Mouse (Mus musculus) right cerebral cortex, postnatal 36 days (tissue): ENCODE measurements around the gene Tsen34.
"Not testable (repeated sequence)": the region's sequence is repeated elsewhere in the genome, so short reads cannot be mapped to it uniquely, and the experiment has no call there.

ENCODE experiments used
- DNase-seq, 2 experiments: peaks; one replicate each; pipeline ENCODE4 v3.0.0; 2022; ENCODE audit warnings: low spot score in 2 of 2, mixed read lengths in 1 of 2

The Tsen34 gene

DNA sequence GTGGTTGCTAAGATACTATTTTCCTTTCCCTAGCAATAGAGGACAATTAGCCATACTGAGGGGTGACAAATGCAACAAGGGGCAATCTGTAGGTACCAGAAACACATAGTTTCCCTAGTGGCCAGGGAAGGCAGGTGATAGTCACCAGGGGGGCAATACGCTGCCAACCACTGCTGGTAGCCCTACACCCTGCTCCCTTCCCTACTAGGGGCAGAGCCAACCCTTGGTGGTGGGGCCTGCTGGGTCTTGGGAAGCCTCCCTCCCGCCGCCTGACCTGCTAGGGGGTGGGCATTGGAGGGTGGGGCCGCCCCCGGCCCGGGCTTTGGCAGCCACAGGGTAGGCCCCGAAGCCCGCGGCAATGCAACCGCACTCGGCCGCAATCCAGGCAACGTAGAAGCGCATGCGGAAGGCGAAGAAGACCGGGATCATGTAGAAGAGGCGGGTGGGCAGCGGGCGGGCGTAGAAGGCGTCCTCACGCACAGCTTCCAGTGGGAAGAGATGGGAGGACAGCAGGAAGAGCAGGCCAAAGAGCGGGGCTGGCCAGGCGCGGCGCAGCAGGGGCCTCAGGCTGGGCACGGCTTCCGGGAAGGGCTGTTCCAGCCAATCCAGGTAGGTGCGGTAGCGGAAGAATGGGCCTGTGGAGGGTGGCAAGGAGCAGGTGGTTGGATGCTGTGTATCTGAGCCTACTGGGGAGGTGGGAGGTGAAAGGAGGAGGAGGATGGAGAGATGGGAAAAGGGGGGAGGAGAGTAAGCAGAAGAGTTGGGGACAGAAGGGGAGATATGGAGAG lies 7.1 kb upstream of the Tsen34 start:
- no peak for DNase-seq

DNA sequence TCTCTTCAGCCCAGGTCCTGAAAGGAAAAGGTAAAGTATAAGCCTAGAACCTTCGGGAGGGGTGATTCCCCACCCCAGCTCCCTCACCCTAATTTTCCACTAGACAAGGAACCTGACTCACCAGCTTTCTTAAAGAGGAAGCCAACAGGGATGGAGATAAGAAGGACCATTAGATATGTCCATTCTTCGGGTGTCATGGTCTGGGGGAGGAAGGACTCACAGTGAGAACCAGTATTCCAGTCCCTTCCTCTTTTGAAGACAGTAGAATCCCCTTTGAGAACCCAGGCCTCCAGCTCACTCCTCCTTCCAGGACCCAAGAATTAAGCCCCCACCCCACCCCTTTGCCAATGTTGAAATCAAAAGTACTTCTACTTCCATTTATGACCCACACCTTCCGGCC lies 744 bp upstream of the Tsen34 start:
- no peak for DNase-seq

DNA sequence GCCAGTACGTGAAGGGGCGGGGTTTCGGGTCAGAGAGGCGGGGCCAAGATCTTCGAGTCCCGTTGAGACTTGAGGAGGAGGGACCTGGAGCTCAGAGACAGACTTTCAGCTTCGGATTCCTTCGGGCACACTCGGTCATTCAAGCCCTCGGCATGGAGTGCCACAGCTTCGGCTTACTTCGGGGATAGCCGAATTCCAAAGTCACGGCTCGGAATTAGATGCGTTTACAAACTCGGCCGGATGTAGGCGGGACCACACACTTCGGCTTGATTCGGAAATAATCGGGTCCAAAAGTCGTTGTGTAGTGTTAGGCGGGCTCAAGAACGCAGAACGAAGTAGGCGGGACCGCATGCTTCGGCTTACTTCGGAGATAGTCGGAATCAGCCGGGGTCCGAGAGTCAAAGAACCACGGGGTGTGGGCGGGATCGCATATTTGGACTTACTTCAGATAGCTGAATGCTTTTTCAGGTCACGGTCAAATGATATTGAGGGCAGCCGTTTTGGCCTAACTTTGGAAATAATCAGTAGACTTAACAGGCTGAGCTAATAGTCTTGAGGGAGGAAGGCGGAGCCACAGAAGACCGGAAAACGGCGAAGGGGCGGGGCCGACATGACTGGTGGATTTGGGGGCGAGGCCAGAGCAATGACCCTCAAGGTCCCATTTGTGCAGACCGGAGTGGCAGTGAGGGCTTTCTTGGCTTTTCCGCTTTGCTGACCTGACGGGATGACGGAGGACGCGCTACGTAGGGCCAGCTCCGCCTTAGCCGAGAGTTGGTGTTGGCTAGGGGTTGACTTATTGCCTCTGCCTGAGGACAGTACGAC lies 535 bp downstream of the Tsen34 start, which contains the start of gene Mboat7:
Gene Mboat7, minus strand, starts transcription at position 537 of the 822 bp plus-strand sequence.
- peak; percentile 96 to 98 for DNase-seq

DNA sequence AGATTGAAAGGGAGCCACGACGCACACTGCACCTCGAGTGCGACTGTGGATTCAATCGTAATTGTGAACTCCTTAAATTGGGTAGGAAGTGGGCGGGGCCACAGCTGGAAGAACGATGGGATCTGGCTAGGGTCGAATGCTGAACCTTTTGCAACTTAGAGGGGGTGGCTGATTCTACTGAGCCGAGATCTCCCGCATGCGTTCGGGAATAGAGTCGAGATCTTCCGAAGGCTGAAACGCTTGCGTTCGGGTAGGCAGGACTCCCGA lies 1.1 kb downstream of the Tsen34 start:
- no peak for DNase-seq

DNA sequence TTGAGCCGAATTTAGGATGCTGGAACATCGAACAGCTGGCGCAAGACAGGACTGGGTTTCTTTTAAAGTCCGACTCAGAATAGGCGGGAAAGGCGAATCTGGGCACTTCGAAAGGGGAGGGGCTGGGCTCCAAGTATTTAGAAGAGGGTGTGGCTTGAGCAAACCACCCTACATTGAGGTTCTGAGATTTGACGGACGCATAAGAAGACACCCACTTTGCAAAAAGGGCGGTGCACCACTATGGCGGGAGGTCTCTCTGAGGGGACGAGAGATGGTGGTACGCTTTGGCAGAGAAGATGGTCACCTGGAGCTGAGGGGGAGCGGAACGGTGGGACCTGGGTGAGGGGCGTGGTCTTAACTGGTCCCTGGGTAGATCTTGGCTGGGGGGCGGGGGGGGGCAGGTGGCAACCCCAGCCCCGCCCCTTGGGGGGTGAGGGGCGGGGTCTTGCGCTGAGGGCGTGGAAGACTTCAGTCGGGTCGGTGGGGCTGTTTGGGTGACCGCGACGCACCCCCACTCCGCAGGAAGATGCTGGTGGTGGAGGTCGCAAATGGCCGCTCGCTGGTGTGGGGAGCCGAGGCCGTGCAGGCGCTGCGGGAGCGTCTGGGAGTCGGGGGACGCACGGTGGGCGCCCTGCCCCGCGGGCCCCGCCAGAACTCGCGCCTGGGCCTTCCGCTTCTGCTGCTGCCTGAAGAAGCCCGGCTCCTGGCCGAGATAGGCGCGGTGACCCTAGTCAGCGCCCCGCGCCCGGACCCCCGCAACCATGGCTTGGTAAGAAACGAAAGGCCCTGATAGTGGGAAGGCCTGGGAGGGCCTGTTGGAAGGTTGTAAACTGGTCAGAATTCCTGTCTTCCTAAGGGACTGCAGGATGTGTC lies 1.6 kb downstream of the Tsen34 start:
- peak in 1 of 2 experiments; percentile 41 for DNase-seq

DNA sequence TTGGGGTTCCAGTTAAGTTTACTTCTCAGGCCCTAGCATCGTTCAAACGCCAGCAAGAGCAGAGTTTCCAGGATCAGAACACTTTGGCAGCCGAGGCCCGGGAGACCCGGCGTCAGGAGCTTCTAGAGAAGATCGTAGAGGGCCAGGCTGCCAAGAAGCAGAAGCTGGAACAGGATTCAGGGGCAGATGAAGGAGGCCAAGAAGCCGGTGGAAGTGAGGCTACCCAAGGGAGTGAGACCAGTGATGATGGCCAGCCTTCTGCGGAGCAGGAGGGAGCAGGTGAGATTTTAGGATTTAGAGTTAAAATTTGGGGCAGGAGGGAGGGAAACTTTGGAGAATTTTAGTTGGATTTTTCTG lies 2.3 kb downstream of the Tsen34 start:
- DNase-seq = not testable (repeated sequence)

DNA sequence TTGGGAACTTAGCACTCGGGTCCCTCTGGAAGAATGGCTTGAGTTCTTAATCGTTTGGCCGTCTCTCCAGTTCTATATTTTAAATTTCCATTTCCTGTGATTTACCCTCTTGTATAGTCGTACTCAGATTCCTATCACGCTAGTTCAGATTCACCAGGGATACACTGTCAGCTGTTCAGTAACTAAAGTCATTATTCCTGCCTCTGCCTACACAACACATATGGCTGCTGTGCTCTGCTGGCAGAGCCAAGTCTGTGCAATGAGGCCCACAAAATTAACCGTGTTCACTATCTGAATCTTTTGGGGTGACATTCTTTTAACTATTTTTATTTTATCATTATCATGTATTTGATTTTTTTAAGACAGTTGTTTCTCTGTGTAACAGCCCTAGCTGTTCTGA lies 5.8 kb downstream of the Tsen34 start:
- no peak for DNase-seq

DNA sequence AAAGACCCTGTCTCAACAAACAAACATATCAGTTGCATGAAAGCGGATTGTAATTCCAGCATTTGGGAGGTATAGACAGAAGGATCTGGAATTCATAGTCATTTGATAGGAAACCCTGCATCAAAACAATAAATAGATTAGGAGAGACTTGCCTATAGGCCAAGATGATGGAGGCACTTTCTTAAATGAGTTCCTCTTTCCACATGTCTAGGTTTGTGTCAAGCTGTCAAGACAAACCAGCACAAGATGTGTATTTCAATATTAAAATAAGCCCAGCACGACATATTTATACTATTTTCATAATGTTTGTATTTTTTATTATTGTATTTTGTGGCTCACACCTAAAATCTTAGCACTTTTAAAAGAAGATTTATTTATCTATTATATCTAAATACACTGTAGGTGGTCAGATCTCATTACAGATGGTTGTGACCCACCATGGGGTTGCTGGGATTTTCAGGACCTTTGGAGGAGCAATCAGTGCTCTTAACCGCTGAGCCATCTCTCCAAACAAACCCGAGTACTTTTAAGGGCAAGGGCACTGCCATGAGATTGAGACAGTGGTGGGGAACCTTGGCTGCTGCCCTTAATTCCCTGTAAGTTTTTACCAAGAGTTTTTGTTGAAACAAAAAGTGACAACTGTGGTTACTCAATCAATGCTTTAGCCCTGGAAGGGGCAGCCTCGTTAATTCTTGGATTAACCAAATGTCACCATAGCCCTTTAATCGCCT lies 10.7 kb downstream of the Tsen34 start:
- no peak for DNase-seq

DNA sequence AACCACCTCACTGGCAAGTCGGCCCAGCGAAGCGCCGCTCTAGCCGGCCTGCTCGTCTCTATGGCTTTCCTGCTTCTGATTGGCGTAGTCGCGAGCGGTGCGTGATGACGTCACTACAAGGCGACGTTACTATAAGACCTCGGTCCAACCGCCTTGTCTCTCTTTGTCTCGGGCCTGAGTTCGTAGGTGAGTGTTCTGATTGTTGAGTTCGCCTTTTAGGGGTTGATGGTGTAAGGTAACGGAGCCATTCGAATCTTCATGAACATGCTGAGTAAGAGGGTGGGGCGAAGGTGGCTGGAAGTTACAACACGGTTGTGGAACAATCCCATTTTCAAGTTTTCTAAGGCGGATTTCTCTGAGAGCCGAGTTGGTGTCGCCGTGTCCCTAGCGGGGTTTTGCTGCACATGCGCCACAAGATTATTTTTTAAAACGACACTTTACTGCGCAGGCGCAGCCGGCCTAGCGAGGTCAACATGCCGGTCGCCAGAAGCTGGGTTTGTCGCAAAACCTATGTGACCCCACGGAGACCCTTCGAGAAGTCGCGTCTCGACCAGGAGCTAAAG lies 11.3 kb downstream of the Tsen34 start, which contains the start of gene Rps9:
Gene Rps9, plus strand, starts transcription at position 115 of the 563 bp plus-strand sequence.
- DNase-seq = peak; percentile 95 to 97

DNA sequence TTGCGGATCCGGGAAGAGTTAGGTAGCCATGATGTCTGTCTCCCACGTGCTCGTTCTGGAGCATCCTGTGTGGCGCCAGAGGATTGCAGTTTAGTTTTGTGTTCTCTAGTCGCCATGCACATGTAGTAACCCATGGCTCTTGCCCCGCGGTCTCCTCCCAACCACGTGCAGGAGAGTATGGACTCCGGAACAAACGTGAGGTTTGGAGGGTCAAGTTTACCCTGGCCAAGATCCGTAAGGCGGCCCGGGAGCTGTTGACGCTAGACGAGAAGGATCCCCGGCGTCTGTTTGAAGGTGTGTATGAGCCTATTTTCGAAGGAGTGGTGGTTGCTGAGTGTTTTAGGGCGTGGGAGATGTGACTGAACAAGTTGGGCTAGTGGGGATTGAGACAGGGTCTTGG lies 11.8 kb downstream of the Tsen34 start:
- DNase-seq = peak in 1 of 2 experiments; percentile 30

DNA sequence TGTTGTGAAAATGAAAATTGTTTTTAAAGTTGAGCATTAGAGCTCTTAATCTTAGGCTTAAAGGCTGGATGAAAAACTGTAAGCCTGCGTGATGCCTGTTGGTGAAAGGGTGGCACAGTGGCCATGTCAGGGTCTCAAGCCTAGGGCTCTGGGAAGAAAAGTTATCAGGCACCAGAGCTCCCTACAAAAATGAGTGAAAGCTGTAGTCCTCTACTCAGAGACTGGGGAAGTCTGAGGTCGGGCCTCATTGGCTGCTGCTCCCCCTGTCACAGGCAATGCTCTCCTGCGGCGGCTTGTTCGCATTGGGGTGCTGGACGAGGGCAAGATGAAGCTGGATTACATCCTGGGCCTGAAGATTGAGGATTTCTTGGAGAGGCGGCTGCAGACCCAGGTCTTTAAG lies 12.8 kb downstream of the Tsen34 start:
- DNase-seq = not testable (repeated sequence)

DNA sequence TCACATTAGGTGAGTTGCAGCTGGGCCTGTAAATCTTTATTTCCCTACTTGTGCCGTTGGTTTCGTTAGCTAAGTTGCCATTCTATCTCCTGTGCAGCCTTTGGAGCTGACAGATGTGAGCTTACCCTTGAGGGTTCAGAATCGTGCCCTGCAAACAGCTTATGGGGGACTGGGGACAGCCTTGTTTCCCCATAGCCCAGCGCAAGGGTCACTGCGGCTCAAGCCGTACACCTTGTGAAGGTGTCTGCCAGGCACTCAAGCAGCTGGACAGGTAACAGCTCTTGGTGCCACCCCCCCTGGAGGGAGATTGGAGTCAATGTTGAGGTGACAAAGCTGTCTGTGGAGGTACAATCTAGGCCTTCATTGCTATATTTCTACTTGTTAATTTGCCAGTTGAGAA lies 13.2 kb downstream of the Tsen34 start:
- DNase-seq = no peak

DNA sequence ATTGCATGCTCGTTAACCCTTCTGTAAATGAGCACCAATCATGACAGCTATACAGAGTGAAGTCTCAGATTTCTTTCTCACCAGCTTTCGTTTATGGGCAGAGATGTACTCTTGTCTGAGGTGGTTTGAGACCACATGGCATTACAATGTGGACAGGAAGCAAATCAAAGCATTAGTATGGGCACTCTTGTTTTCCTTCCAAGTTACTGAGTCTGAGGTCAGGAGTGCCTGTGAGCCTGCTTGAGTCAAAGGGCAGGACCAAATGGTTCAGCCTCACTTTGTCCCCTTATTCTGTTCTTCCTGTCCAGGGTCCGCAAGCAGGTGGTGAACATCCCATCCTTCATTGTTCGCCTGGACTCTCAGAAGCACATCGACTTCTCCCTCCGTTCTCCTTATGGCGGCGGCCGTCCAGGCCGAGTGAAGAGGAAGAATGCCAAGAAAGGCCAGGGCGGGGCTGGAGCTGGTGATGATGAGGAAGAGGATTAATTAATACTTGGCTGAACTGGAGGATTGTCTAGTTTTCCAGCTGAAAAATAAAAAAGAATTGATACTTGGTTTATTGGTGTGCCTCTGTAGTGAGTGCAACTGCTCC lies 13.8 kb downstream of the Tsen34 start:
- no peak for DNase-seq

DNA sequence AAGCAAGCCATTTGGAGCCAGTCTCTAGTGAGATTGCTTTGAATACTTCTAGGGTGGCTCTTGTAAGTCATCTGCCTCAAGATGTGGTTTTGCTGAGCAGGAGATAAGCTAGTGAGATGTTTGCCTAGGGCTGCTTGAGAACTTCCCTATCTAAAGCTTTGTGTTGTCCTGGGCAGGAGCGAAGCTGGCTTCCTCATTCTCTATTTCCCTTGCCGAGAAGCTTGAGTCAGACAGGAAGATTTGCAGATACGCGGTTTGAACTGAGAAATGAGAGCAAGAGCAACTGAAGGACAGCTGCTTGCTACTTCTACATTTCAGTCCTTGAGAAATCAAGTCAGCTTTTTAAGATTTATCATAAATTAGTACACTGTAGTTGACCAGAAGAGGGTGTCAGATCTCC lies 14.4 kb downstream of the Tsen34 start:
- no peak for DNase-seq

DNA sequence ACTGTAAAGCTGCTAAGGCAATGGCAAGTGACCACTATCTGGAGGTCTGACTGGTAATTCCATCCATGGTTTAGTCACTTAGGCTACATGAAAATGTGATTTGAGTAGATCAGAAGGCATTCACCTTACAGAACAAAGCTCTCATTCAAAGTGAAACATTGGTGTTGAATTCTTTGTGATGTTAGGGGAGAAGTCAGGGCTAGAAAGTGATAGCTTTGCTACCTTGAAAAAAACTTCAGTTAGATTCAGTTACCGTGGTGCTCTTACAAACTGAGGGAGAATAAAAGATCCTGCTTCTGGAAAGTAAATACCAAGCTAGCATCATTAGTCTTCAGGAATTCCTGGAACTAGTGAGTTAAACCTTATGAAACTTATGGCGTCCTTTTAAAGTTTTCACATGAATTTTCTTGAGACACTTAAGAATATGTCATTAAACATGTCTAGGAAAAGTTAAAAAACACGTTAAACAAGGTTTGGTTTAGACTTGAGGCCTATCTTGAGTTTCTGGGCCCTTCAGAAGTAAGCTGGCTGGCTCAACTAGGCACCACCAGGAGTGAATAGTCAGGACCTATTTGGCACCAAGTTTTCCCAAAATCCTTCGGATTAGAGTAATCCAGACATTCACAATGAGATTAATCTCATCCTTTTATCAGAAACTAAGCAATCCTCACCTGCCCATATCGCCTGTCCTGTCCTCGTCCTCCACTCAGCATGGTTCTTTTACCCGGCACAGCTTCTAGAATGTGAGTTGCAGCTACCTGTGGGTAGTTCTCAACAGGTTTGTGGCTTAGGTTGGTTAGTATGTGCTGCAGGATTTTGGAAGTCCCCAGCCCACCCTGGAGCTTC lies 15.1 kb downstream of the Tsen34 start:
- no peak for DNase-seq

DNA sequence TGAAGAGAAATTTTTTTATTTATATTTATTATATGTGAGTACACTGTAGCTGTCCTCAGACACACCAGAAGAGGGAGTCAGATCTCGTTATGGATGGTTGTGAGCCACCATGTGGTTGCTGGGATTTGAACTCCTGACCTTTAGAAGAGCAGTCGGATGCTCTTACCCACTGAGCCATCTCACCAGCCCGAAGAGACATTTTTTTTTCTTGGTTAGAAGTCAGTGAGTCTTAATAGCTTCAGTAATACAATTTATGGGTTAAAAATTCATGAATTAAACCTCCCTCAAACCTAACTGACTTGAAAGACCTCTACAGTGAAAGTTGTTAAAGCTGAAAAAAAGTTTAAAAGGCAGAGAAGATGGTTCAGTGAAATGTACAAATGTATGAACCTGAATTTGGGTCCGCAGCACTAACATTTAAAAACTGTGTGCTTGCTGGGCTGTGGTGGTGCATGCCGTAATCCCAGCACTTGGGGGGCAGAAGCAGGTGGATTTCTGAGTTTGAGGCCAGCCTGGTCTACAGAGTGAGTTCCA lies 15.9 kb downstream of the Tsen34 start:
- not testable (repeated sequence) for DNase-seq

DNA sequence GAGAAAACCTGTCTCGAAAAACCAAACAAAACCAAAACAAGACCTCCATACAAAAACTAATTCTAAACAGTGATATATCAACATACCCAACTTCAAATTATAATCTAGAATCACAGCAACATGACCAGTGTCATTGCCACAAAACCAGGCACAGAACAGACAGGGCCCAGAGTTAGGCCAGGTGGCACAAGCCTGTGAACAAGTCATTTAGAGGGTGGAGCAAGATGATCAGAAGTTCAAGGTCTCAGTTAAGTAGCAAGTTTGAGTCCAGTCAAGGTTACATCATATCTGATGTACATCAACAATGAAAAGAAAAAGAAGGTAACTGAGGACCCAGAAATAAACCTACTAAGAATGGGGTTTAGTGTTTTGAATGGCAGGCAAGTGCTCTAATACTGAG lies 16.3 kb downstream of the Tsen34 start:
- no peak for DNase-seq

DNA sequence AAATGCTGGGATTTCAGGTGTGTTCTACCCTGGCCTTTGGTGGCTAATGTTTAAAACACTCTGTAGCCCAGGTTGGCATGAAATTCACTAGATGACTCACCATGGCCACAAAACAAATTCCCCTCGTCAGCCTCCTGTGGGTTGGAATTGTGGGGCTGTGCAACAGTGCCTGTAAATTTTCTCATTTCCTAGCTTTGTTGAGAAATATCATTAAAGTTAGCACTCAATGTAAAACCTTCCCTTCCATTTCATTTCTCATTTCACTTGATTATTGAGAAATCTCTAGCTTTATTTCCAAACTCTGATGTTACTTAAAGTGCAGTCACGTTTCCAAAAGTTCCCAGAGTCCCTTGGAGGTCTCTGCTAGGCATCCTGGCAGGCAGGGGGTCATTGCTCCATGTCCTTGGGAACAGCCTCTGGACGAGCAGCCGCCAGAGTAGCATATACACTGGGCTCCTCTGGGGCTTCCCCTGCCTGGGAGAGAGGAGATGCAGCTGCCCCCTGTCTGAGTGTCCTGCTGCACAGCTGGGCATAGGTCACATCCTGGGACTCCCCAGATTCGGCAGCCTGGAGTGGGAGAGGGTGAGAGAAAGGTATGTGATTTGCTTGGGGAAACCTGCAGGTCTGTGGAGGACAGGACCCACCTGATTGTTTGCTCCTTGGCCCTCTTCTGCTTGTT lies 19.7 kb downstream of the Tsen34 start:
- no peak for DNase-seq

DNA sequence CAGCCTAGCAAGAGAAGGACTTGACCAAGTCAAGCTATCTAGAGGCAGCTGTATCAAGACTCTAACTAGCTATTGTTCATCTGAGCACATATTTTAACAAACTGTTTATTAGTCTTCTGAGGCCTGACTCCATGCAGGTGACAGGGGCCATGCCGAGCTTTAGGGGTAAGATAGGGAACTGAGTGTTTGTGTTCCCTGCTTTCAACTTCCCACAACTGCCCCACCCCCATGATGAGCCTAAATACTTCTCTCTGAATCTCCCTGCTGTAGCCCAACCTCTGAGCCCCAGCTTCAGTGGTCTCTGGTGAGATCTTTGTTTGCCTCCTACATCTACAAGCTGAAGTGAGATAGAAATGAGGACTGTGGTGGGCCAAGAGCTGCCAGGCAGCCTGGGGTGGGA lies 22.6 kb downstream of the Tsen34 start:
- no peak for DNase-seq
